Mouse (Mus musculus) forebrain, embryonic 14.5 days (tissue): ENCODE results near the gene Fdx1. TPM values are rescaled to one million over a fixed set of nuclear protein-coding genes. Genes with fewer than 3 reads are reported as not detected.
A peak's percentile ranks its signal among the peaks of the same experiment; 100 is the strongest.

Experiments
- ATAC-seq: fragments of 200-750 bp; cut with Nextera tagmentation; 2 replicates; pipeline ENCODE4 v1.8.0; 2017; ENCODE audit warnings: mild to moderate bottlenecking, moderate library complexity
- DNase-seq: peaks from one replicate; pipeline ENCODE4 v3.0.0-alpha.2; 2015; ENCODE audit warnings: low spot score
- H3K27ac ChIP-seq: fragments of 300-500 bp; sonication (generic); 2 replicates; pipeline ENCODE4 v1.5.1; 2014; ENCODE audit warnings: low read depth, mild to moderate bottlenecking, control low read depth, low read length, moderate library complexity
- H3K27me3 ChIP-seq: fragments of 300-500 bp; sonication (generic); replicated peaks from 2 replicates; pipeline ENCODE4 v1.6.1; 2014; ENCODE audit warnings: low read length, control low read depth, mixed read lengths; ENCODE audit not compliant: control insufficient read depth, insufficient read depth
- H3K36me3 ChIP-seq: fragments of 300-500 bp; sonication (generic); 2 replicates; pipeline ENCODE4 v1.6.1; 2014; ENCODE audit warnings: low read length, control low read depth; ENCODE audit not compliant: control insufficient read depth, insufficient read depth
- H3K4me1 ChIP-seq: fragments of 300-500 bp; sonication (generic); 2 replicates; pipeline ENCODE4 v1.6.1; 2014; ENCODE audit warnings: antibody characterized with exemption, low read length, control low read depth; ENCODE audit not compliant: control insufficient read depth, insufficient read depth
- H3K4me2 ChIP-seq: fragments of 300-500 bp; sonication (generic); 2 replicates; pipeline ENCODE4 v1.6.1; 2014; ENCODE audit warnings: mild to moderate bottlenecking, control low read depth, low read length
- H3K4me3 ChIP-seq: fragments of 300-500 bp; sonication (generic); 2 replicates; pipeline ENCODE4 v1.5.1; 2014; ENCODE audit warnings: low read depth, low read length, control low read depth
- H3K9ac ChIP-seq: fragments of 300-500 bp; sonication (generic); 2 replicates; pipeline ENCODE4 v1.6.1; 2014; ENCODE audit warnings: mild to moderate bottlenecking, low read length, control low read depth, moderate library complexity
- H3K9me3 ChIP-seq: fragments of 300-500 bp; sonication (generic); replicated peaks from 2 replicates; pipeline ENCODE4 v1.6.1; 2016; ENCODE audit warnings: low read length, control low read depth, mixed read lengths; ENCODE audit not compliant: control insufficient read depth
- WGBS: fragments of 180-500 bp; shearing (Covaris S2); extraction: QIAGEN DNeasy Blood & Tissue Kit; methylation state at CpG from one replicate; pipeline ENCODE4 v1.1.7; 2014; 5-methylcytosine and 5-hydroxymethylcytosine counted together
- polyA plus RNA-seq: library from polyadenylated mRNA; unstranded; fragments of >200 nt; fragmentation: Nextera tagmentation; extraction: Ambion mirVana; gene quantifications from 2 replicates; pipeline ENCODE4 v1.2.1, GENCODE M21; 2014

Gene Fdx1
- polyA plus RNA-seq, 1 experiment from 2014 or later = 55.1 TPM

DNA sequence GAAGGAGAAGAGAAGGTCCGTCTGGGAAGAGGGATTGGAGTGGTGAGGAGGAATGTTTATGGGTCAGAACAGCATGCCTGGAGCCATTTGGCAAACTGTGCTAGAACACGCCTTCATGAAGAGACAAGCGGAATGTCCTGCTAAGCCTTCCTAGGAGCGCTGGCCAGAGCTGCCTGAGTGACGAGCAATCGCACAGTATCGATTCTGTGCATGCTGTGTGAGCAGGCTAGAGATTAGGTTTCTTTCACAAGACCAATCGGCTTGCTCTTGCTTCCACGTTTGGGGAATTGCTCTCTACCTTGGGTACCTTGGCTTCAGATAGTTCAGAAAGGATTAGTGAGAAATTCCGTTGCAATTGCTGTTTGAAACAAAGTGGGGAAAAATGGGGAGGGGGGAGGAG, 35.2 kb downstream of the Fdx1 start:
- H3K36me3 ChIP-seq = no peaks in the 10 kb centered on the region
- no peak overlapping the region for H3K9ac ChIP-seq
- H3K4me3 ChIP-seq = no peak overlapping the region
- H3K4me1 ChIP-seq = no peaks in the 10 kb centered on the region
- no peak overlapping the region for H3K27ac ChIP-seq
- no peak overlapping the region for H3K4me2 ChIP-seq
- ATAC-seq (no peak), DNase-seq (no peak)
- WGBS = 51% methylated on average over 10 of the region's 10 CpGs
- no peaks in the 10 kb centered on the region for H3K9me3 ChIP-seq
- no peaks in the 10 kb centered on the region for H3K27me3 ChIP-seq

GRCm38 (mm10) chr9:51927680-51928079, 35.7 kb downstream of the Fdx1 start:
- no peak for DNase-seq

GRCm38 (mm10) chr9:51926629-51927028, 36.7 kb downstream of the Fdx1 start:
- Histone ChIP-seq H3K4me1 (no peaks in the 10 kb centered on the region), H3K27ac (no peak overlapping the region), H3K36me3 (no peaks in the 10 kb centered on the region), H3K4me3 (no peak overlapping the region), H3K9ac (no peak overlapping the region), H3K9me3 (no peaks in the 10 kb centered on the region), H3K27me3 (no peaks in the 10 kb centered on the region), H3K4me2 (no peak overlapping the region)
- ATAC-seq (no peak), DNase-seq (no peak)
- WGBS = 95% methylated on average over 8 of the region's 8 CpGs

More at GRCm38 (mm10) chr9:51927680-51928079, 35.7 kb downstream of the Fdx1 start:
- ATAC-seq = no peak
- Histone ChIP-seq H3K4me1 (no peaks in the 10 kb centered on the region), H3K27me3 (no peaks in the 10 kb centered on the region), H3K27ac (no peak overlapping the region), H3K4me3 (no peak overlapping the region), H3K4me2 (no peak overlapping the region), H3K9me3 (no peaks in the 10 kb centered on the region), H3K36me3 (no peaks in the 10 kb centered on the region), H3K9ac (no peak overlapping the region)
- 85% methylated on average over 3 of the region's 3 CpGs for WGBS

DNA sequence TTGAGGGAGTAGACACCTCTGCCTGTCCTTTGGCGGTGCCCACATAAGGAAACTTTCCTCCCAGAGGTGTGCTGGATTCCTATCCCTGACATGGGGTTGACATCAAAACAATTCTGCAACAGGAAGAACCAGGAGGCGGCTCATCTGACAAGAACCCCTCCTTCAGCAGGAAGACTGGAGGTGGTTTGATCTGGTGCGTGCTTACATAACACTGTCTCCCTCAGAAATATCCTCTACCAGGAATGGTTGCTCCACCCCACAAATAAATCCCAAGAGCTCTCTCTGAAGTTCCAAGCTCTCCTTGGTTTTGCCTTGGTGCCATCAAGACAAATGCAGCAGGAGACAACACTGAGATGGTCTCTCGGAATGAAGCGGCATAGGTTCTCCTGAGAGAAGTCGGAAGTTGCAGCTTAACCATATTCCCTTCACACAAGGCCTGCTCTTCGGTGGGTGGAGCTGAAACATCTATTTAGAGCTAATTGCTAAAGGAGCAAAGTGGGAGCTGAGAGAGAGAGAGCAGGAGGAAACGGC, 38.7 kb downstream of the Fdx1 start:
- 80% methylated on average over 8 of the region's 8 CpGs for WGBS
- Histone ChIP-seq H3K4me3 (no peak overlapping the region), H3K9ac (no peak overlapping the region), H3K4me1 (no peaks in the 10 kb centered on the region), H3K9me3 (no peaks in the 10 kb centered on the region), H3K27me3 (no peaks in the 10 kb centered on the region), H3K36me3 (no peaks in the 10 kb centered on the region), H3K27ac (no peak overlapping the region), H3K4me2 (no peak overlapping the region)
- DNase-seq (no peak), ATAC-seq (no peak)

- Histone ChIP-seq H3K4me2 (no peak overlapping the region), H3K27ac (no peak overlapping the region), H3K9me3 (no peaks in the 10 kb centered on the region), H3K36me3 (no peaks in the 10 kb centered on the region), H3K4me1 (no peaks in the 10 kb centered on the region), H3K4me3 (no peak overlapping the region), H3K9ac (no peak overlapping the region), H3K27me3 (no peaks in the 10 kb centered on the region)
- DNase-seq = peak; percentile 20
- WGBS = 89% methylated on average over 2 of the region's 2 CpGs
- ATAC-seq = no peak
Observed at GRCm38 (mm10) chr9:51922756-51923155, 40.6 kb downstream of the Fdx1 start.

GRCm38 (mm10) chr9:51915580-51915979, 47.8 kb downstream of the Fdx1 start:
- DNase-seq (no peak), ATAC-seq (no peak)
- Histone ChIP-seq H3K4me2 (no peak overlapping the region), H3K9ac (no peak overlapping the region), H3K27ac (no peak overlapping the region), H3K4me1 (no peaks in the 10 kb centered on the region), H3K27me3 (no peaks in the 10 kb centered on the region), H3K36me3 (no peaks in the 10 kb centered on the region), H3K9me3 (no peaks in the 10 kb centered on the region), H3K4me3 (no peak overlapping the region)
- WGBS = 89% methylated on average over 1 of the region's 1 CpGs

DNA sequence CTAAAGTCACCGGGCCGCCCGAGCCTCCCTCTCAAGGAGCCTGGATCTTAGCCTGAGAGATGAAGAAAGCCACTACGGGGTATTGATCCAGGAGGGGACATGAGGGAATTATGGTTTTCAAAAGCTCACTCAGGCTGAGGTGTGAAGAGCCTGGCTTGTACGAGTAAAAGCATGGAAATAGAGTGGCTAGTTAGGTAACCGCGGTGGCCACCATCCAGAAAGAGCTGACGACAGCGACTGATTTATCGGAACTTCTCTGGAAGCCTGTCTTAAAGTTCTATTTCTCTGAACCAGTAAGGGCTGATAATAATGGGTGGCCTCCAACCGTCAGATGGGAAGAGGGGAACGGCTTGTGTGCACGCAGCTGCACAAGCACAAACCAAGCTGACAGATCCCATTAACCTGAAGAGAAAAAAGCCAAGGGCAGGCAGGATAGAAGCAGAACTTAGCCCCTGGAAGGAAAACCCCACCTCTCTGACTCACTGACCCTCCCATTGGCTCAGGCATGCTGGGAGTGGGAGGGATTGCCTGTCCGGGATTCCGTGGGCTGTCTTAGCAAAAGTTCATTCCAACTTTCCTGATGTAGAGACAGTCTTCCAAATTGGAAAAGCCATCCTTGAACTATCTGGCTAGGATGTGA, 48.8 kb downstream of the Fdx1 start:
- H3K36me3 ChIP-seq = no peaks in the 10 kb centered on the region
- WGBS = 82% methylated on average over 15 of the region's 15 CpGs
- no peak for ATAC-seq

DNA sequence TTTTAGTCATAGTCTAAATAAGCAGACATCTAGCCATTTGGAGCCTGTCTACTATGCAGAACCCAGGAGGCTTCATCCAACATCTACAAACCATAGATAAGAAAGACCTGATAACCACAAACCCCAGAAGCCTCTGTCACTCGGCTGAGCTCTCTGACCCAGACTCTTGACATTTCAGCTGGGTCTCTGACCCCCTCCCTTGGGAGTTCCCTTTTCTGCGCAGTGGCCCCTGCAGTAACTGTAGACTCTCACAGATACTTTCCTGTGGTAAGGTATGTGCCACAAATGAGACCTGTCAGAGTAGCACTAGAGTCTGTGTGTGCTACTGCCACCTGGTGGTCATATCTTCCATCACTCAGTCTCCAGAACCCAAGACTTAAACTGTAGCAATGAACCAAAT, 54.5 kb downstream of the Fdx1 start:
- no peak overlapping the region for H3K27ac ChIP-seq
- WGBS = 51% methylated on average over 2 of the region's 2 CpGs
- DNase-seq = peak; percentile 85

More for the DNA sequence above, 48.8 kb downstream of the Fdx1 start:
- H3K4me3 ChIP-seq = no peak overlapping the region
- no peaks in the 10 kb centered on the region for H3K9me3 ChIP-seq
- DNase-seq = no peak
- no peaks in the 10 kb centered on the region for H3K4me1 ChIP-seq
- no peak overlapping the region for H3K4me2 ChIP-seq
- H3K9ac ChIP-seq = no peak overlapping the region
- H3K27me3 ChIP-seq = no peaks in the 10 kb centered on the region
- no peak overlapping the region for H3K27ac ChIP-seq

DNA sequence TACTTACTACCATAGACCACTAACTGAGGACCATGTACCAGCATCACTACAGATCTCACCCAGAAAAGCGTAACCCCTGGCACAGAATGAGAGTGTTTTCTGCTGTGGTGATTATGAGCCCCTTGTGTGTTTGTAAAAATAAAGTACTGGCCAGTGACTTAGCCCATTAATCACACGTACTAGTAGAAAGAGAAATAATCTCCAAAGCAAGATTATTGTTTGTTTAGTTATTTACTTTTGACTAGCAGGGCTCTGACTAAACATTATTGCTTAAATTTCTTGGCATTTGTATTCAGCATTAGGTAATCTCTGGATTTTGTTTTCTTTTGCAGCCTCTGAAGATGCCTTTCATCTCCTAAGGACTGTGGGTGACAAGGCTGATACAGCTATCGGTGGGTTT, 55.1 kb downstream of the Fdx1 start:
- 87% methylated on average over 3 of the region's 3 CpGs for WGBS
- H3K4me3 ChIP-seq = no peak overlapping the region
- ATAC-seq (no peak), DNase-seq (no peak)
- H3K9ac ChIP-seq = no peak overlapping the region
- H3K27ac ChIP-seq = no peak overlapping the region
- no peak overlapping the region for H3K4me2 ChIP-seq
- H3K9me3 ChIP-seq = no peaks in the 10 kb centered on the region
- no peaks in the 10 kb centered on the region for H3K36me3 ChIP-seq
- no peaks in the 10 kb centered on the region for H3K4me1 ChIP-seq
- no peaks in the 10 kb centered on the region for H3K27me3 ChIP-seq

More for the DNA sequence above, 54.5 kb downstream of the Fdx1 start:
- Histone ChIP-seq H3K4me2 (no peak overlapping the region), H3K9ac (no peak overlapping the region), H3K27me3 (no peaks in the 10 kb centered on the region), H3K9me3 (no peaks in the 10 kb centered on the region), H3K4me1 (no peaks in the 10 kb centered on the region), H3K36me3 (no peaks in the 10 kb centered on the region), H3K4me3 (no peak overlapping the region)
- peak; percentile 66; the same call in 1 of the 2 replicates for ATAC-seq
